Mouse (Mus musculus) kidney, adult 2 months (tissue): ENCODE results near the gene Gm33543.

Experiments used
- CTCF ChIP-seq: fragments of 200-500 bp; conservative IDR thresholded peaks from 2 replicates; pipeline ENCODE4 v1.5.1; 2011; ENCODE audit warnings: low read depth, mild to moderate bottlenecking, control low read depth, low read length, moderate library complexity, mixed read lengths; ENCODE audit not compliant: insufficient read depth, insufficient read length
- POLR2A ChIP-seq: fragments of 200-500 bp; IDR thresholded peaks from one replicate; pipeline ENCODE4 v1.6.1; 2011; ENCODE audit warnings: low read depth, low read length, control low read depth

- TF ChIP-seq CTCF, result no peak
- no peak for TF ChIP-seq POLR2A
These were observed 7.8 kb upstream of the Gm33543 start for GRCm38 (mm10) chr10:95850504-95850903.
